Mouse (Mus musculus): Measurements from ENCODE around the gene Cpne4. TPM values are rescaled to one million over a fixed set of nuclear protein-coding genes. Genes with fewer than 3 reads are reported as not detected.

Cpne4 gene
- total and polyA plus RNA-seq, 3 experiments, result not detected

- no peak overlapping the region for H3K4me3 ChIP-seq (ENCODE audit: low read depth, low read length)
- no peaks in the 10 kb centered on the region for H3K36me3 ChIP-seq (replicated peaks)
- DNase-seq (ENCODE audit: low spot score) (no peak), ATAC-seq (ENCODE audit: extremely low read depth, insufficient number of reproducible peaks, low FRiP score, poor library complexity, severe bottlenecking) (no peak)
- H3K9me3 ChIP-seq (replicated peaks), result peaks cover 56% of the 10 kb centered on the region
- TF ChIP-seq GATA1 (IDR thresholded peaks at IDR 0.05; ENCODE audit: borderline replicate concordance, low read length) (no peak), GATA2 (IDR thresholded peaks at IDR 0.05; ENCODE audit: borderline replicate concordance, low read depth, low read length) (no peak), CTCF (IDR thresholded peaks at IDR 0.05; ENCODE audit: low read depth, low read length) (no peak), POLR2AphosphoS5 (IDR thresholded peaks at IDR 0.05; ENCODE audit: insufficient replicate concordance, low read depth, low read length) (no peak), TAL1 (conservative IDR thresholded peaks at IDR 0.05; ENCODE audit: low read depth, low read length) (no peak)
- H3K4me1 ChIP-seq (ENCODE audit: insufficient read depth, low read depth, low read length), result no peaks in the 10 kb centered on the region
- H3K27me3 ChIP-seq (ENCODE audit: insufficient read depth, low read length), result no peaks in the 10 kb centered on the region
These were observed 47.9 kb downstream of the Cpne4 start for GRCm38 (mm10) chr9:104594979-104595378.

- H3K4me1 ChIP-seq (ENCODE audit: insufficient read depth, low read depth, low read length), result no peaks in the 10 kb centered on the region
- H3K4me3 ChIP-seq (ENCODE audit: low read depth, low read length), result no peak overlapping the region
- ATAC-seq (ENCODE audit: extremely low read depth, insufficient number of reproducible peaks, low FRiP score, poor library complexity, severe bottlenecking) (no peak), DNase-seq (ENCODE audit: low spot score) (no peak)
- no peak for TF ChIP-seq GATA1 (IDR thresholded peaks at IDR 0.05; ENCODE audit: borderline replicate concordance, low read length)
- TF ChIP-seq CTCF (IDR thresholded peaks at IDR 0.05; ENCODE audit: low read depth, low read length), result no peak
- TF ChIP-seq GATA2 (IDR thresholded peaks at IDR 0.05; ENCODE audit: borderline replicate concordance, low read depth, low read length), result no peak
- TF ChIP-seq TAL1 (conservative IDR thresholded peaks at IDR 0.05; ENCODE audit: low read depth, low read length), result no peak
- no peak for TF ChIP-seq POLR2AphosphoS5 (IDR thresholded peaks at IDR 0.05; ENCODE audit: insufficient replicate concordance, low read depth, low read length)
- H3K27me3 ChIP-seq (ENCODE audit: insufficient read depth, low read length), result no peaks in the 10 kb centered on the region
- H3K36me3 ChIP-seq (replicated peaks), result no peaks in the 10 kb centered on the region
- H3K9me3 ChIP-seq (replicated peaks), result peaks cover 34% of the 10 kb centered on the region
These were observed 65.4 kb downstream of the Cpne4 start for GRCm38 (mm10) chr9:104612523-104612922.

GRCm38 (mm10) chr9:104616691-104617090 lies 69.6 kb downstream of the Cpne4 start:
- H3K9me3 ChIP-seq (replicated peaks), result peaks cover 24% of the 10 kb centered on the region
- no peaks in the 10 kb centered on the region for H3K27me3 ChIP-seq (ENCODE audit: insufficient read depth, low read length)
- H3K4me3 ChIP-seq (ENCODE audit: low read depth, low read length), result no peak overlapping the region
- H3K4me1 ChIP-seq (ENCODE audit: insufficient read depth, low read depth, low read length), result no peaks in the 10 kb centered on the region
- ATAC-seq (ENCODE audit: extremely low read depth, insufficient number of reproducible peaks, low FRiP score, poor library complexity, severe bottlenecking) (no peak), DNase-seq (ENCODE audit: low spot score) (no peak)
- H3K36me3 ChIP-seq (replicated peaks), result no peaks in the 10 kb centered on the region
- TF ChIP-seq CTCF (IDR thresholded peaks at IDR 0.05; ENCODE audit: low read depth, low read length) (no peak), TAL1 (conservative IDR thresholded peaks at IDR 0.05; ENCODE audit: low read depth, low read length) (no peak), GATA1 (IDR thresholded peaks at IDR 0.05; ENCODE audit: borderline replicate concordance, low read length) (no peak), GATA2 (IDR thresholded peaks at IDR 0.05; ENCODE audit: borderline replicate concordance, low read depth, low read length) (no peak), POLR2AphosphoS5 (IDR thresholded peaks at IDR 0.05; ENCODE audit: insufficient replicate concordance, low read depth, low read length) (no peak)

- DNase-seq (ENCODE audit: low spot score) (no peak), ATAC-seq (ENCODE audit: extremely low read depth, insufficient number of reproducible peaks, low FRiP score, poor library complexity, severe bottlenecking) (no peak)
- no peak overlapping the region for H3K4me3 ChIP-seq (ENCODE audit: low read depth, low read length)
- H3K4me1 ChIP-seq (ENCODE audit: insufficient read depth, low read depth, low read length), result no peaks in the 10 kb centered on the region
- no peaks in the 10 kb centered on the region for H3K36me3 ChIP-seq (replicated peaks)
- H3K9me3 ChIP-seq (replicated peaks), result peaks cover 11% of the 10 kb centered on the region
- H3K27me3 ChIP-seq (ENCODE audit: insufficient read depth, low read length), result no peaks in the 10 kb centered on the region
- TF ChIP-seq POLR2AphosphoS5 (IDR thresholded peaks at IDR 0.05; ENCODE audit: insufficient replicate concordance, low read depth, low read length) (no peak), TAL1 (conservative IDR thresholded peaks at IDR 0.05; ENCODE audit: low read depth, low read length) (no peak), GATA1 (IDR thresholded peaks at IDR 0.05; ENCODE audit: borderline replicate concordance, low read length) (no peak), CTCF (IDR thresholded peaks at IDR 0.05; ENCODE audit: low read depth, low read length) (no peak), GATA2 (IDR thresholded peaks at IDR 0.05; ENCODE audit: borderline replicate concordance, low read depth, low read length) (no peak)
These were observed 76.5 kb downstream of the Cpne4 start for GRCm38 (mm10) chr9:104623564-104623963.

GRCm38 (mm10) chr9:104627816-104628215 lies 80.7 kb downstream of the Cpne4 start:
- H3K27me3 ChIP-seq (ENCODE audit: insufficient read depth, low read length), result no peaks in the 10 kb centered on the region
- H3K36me3 ChIP-seq (replicated peaks), result no peaks in the 10 kb centered on the region
- H3K4me3 ChIP-seq (ENCODE audit: low read depth, low read length), result no peak overlapping the region
- peaks cover 14% of the 10 kb centered on the region for H3K9me3 ChIP-seq (replicated peaks)
- no peak for TF ChIP-seq POLR2AphosphoS5 (IDR thresholded peaks at IDR 0.05; ENCODE audit: insufficient replicate concordance, low read depth, low read length)
- no peak for TF ChIP-seq CTCF (IDR thresholded peaks at IDR 0.05; ENCODE audit: low read depth, low read length)
- TF ChIP-seq GATA1 (IDR thresholded peaks at IDR 0.05; ENCODE audit: borderline replicate concordance, low read length), result no peak
- TF ChIP-seq TAL1 (conservative IDR thresholded peaks at IDR 0.05; ENCODE audit: low read depth, low read length), result no peak
- TF ChIP-seq GATA2 (IDR thresholded peaks at IDR 0.05; ENCODE audit: borderline replicate concordance, low read depth, low read length), result no peak
- ATAC-seq (ENCODE audit: extremely low read depth, insufficient number of reproducible peaks, low FRiP score, poor library complexity, severe bottlenecking), result no peak
- no peak for DNase-seq (ENCODE audit: low spot score)
- no peaks in the 10 kb centered on the region for H3K4me1 ChIP-seq (ENCODE audit: insufficient read depth, low read depth, low read length)

GRCm38 (mm10) chr9:104629282-104629681 lies 82.2 kb downstream of the Cpne4 start:
- H3K36me3 ChIP-seq (replicated peaks), result no peaks in the 10 kb centered on the region
- TF ChIP-seq GATA1 (IDR thresholded peaks at IDR 0.05; ENCODE audit: borderline replicate concordance, low read length) (no peak), GATA2 (IDR thresholded peaks at IDR 0.05; ENCODE audit: borderline replicate concordance, low read depth, low read length) (no peak), CTCF (IDR thresholded peaks at IDR 0.05; ENCODE audit: low read depth, low read length) (no peak)
- no peak for ATAC-seq (ENCODE audit: extremely low read depth, insufficient number of reproducible peaks, low FRiP score, poor library complexity, severe bottlenecking)
- DNase-seq (ENCODE audit: low spot score), result no peak
- no peaks in the 10 kb centered on the region for H3K4me1 ChIP-seq (ENCODE audit: insufficient read depth, low read depth, low read length)
- peaks cover 14% of the 10 kb centered on the region for H3K9me3 ChIP-seq (replicated peaks)
- no peak overlapping the region for H3K4me3 ChIP-seq (ENCODE audit: low read depth, low read length)
- H3K27me3 ChIP-seq (ENCODE audit: insufficient read depth, low read length), result no peaks in the 10 kb centered on the region
